Mouse (Mus musculus) brown adipose tissue, adult 24 weeks (tissue): ENCODE measurements around the gene Dtwd1. TPM values are rescaled to one million over a fixed set of nuclear protein-coding genes. Genes with fewer than 3 reads are reported as not detected.
"Not testable (repeated sequence)": the region's sequence is repeated elsewhere in the genome, so short reads cannot be mapped to it uniquely, and the experiment has no call there.

Experiments used
- H3K27ac ChIP-seq: fragments of 200-500 bp; replicated peaks from 2 replicates; pipeline ENCODE4 v1.5.1; 2012; ENCODE audit warnings: low read depth, mild to moderate bottlenecking, low read length
- H3K4me1 ChIP-seq: fragments of 200-500 bp; 2 replicates; pipeline ENCODE4 v1.6.1; 2012; ENCODE audit warnings: low read length, mixed read lengths; ENCODE audit not compliant: control insufficient read depth, insufficient read depth, insufficient read length
- H3K4me3 ChIP-seq: fragments of 200-500 bp; 2 replicates; pipeline ENCODE4 v1.5.1; 2012; ENCODE audit warnings: low read depth, mild to moderate bottlenecking, low read length, moderate library complexity; ENCODE audit not compliant: insufficient read depth
- polyA plus RNA-seq: library from polyadenylated mRNA; stranded (reverse); fragments of >200 nt; gene quantifications from 2 replicates; pipeline ENCODE4 v1.2.4, GENCODE M21; 2012; ENCODE audit not compliant: missing spikeins, insufficient read depth, insufficient read length

Gene Dtwd1
- polyA plus RNA-seq = 7.0 and 9.9 TPM in 2 replicates

DNA sequence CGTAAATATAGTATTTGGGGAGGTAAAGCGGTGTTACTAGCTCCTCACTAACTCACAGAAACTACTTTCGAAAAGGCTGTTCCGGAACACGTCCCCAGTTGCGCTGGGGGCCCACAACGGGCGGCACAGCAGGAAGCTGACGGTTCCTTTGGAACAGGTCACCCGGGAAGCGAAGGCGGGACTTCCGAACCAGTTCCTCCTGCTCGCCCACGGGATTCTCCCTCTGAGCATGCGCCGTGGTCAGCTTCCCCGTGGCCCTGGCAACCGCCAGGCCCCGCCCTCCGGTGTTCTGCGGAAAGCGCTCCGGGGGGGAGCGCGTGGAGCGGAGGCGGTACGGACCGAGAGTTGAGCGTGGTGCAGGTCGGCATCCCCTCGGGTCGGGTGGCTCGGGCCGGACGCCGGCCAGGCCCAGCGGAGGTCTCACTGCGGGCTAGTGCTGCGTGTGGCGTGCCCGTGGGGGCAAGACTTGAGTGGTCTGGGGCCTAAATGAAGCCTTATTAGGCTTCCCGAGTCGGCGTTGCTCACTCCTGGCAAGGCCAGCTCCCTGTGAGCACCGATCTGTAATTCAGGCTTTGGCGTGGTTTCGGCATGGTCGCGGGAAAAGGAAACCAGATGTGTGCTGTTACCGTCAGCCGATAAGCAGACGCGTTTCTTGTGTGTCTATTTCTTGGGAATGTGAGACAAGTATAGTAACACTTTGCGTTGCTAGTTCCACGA is at the start of gene Dtwd1, which contains the start of gene Fam227b:
Gene Dtwd1, plus strand, starts transcription at position 287 of the 717 bp plus-strand sequence.
Gene Fam227b, minus strand, starts transcription at position 150 of the 717 bp plus-strand sequence.
- H3K27ac ChIP-seq = peak within 1 kb of the TSS; percentile 79
- peak within 1 kb of the TSS; percentile 86 for H3K4me3 ChIP-seq
- peaks cover 2% of the 10 kb centered on the region for H3K4me1 ChIP-seq

DNA sequence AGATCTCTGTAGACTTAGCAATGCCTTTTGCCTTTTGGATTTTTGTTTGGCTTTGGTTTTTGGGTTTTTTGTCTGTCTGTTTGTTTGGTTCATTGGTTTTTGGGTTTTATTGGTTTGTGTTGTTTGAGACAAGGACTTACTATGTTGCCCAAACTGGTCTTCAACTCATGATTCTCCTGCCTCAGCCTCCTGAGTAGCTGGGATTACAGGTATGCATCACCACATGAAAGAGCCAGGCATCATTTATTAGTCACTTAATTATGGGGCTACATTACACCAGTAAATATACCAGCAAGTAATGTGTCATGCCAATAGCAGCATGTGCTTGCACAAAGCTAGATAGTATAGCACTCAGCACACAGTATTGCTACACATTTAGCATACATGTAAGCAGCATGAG is 4.2 kb upstream of the Dtwd1 start:
- H3K27ac ChIP-seq = no peak overlapping the region

DNA sequence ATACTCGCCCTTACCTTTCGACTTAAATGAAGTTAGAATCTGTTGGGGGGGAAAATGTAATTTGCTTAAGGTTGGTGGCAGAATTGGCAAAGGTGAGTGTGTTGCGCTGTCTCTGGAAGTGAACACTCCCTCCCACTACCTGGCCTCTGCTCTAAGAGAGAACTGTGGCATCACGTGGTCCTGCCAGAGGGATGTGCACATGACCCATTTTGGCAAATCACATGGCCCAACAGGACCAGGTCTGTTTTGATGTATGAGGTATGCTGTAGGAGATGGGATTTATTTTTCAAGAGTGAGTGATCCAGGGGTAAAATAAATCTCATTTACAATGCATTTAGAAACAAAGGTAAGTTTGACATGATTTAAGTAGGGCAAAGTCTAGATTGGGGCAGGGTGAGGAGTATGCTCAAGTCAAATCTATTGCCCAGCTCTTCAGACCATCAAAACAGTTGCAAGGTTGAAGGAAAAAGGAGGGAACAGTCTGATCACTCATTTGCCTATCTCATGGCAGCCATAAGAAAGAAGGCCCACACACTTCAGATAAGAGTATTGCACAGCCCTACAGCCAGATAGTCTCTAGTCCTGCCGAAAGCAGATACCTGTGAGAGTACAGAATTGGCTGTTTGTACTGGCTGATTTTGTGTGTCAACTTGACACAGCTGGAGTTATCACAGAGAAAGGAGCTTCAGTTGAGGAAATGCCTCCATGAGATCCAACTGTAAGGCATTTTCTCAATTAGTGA is 13.5 kb downstream of the Dtwd1 start:
- no peak overlapping the region for H3K4me3 ChIP-seq
- H3K27ac ChIP-seq = no peak overlapping the region

More for the DNA sequence above, 4.2 kb upstream of the Dtwd1 start:
- H3K4me1 ChIP-seq = no peaks in the 10 kb centered on the region; the same call in 1 of the 2 replicates
- no peak overlapping the region for H3K4me3 ChIP-seq

DNA sequence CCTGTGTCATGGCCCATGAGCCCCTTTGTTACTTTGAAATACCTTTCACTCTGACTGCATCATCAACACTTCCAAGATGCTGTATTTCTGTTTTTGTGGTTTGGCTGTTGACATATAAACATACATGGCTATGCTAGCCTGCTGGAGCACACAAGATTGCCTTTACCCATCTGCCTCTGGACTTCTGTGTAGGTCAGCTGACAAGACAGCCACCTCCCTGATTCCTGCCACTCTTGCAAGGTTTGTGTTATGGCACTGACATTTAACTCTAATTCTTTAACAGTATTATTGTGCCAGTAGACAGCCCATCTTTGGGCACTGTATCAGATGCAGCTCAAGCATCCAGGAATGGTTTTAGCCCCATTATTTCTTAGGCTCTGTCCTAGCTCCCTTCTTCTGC is 14.4 kb downstream of the Dtwd1 start:
- Histone ChIP-seq H3K4me1 (no peaks in the 10 kb centered on the region), H3K27ac (no peak overlapping the region), H3K4me3 (no peak overlapping the region)

More for the DNA sequence above, 13.5 kb downstream of the Dtwd1 start:
- H3K4me1 ChIP-seq = no peaks in the 10 kb centered on the region

DNA sequence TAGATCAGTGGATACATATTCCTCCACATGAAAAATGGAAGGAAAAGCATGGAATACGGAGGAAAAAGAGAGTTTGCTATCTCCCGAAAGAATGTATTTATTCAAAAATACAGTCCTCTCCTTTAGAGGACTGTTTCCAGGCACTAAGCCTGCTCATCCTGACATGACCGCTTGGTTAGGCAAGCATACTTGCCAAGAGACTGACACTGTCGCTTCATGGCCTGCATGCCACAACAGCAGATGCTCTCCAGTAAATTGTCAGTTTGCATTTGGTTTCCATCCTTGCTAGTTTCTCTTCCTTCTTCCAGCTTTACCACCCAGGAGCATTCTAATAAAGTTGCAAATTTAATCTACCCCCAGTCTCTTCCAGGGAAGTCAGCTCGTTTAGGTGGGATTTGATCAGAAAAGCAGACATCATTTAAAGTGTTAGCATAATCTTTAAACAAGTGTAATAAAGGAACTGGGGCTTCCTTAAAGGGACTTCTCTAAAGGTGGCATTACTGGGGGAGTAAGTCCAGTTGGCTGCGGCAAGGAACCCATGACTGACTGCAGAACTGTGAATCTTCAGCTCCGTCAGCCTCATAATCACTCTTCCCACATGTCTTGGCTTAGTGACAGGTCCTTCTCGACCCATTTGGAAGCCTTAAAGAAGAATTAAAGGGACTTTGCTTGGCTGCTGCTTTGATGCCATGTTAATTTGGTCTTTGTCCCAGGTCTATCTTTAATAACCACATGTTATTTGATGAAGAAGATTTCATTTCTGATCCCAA is 15.1 kb downstream of the Dtwd1 start:
- Histone ChIP-seq H3K27ac (no peak overlapping the region), H3K4me1 (no peaks in the 10 kb centered on the region), H3K4me3 (no peak overlapping the region)

DNA sequence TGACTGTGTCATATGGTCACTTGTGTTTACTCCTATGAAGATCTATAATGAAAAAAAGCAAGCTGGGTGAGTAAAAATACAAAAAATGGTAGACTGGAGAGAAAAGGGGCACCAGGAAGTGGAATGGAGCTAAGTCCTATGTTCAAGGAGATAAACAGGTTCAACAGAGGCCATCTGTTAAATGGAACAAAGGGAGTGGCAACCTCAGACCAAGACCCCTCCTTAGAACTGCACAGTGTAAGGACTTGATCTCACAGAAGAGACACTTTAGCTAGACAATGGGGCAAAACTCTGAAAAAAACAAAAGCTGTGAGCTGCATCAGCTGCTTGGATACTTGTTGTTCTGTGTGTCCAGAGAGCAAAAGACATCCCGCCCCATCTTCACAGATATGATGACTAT is 19.5 kb downstream of the Dtwd1 start:
- Histone ChIP-seq H3K4me1 (no peaks in the 10 kb centered on the region), H3K27ac (no peak overlapping the region), H3K4me3 (no peak overlapping the region)

DNA sequence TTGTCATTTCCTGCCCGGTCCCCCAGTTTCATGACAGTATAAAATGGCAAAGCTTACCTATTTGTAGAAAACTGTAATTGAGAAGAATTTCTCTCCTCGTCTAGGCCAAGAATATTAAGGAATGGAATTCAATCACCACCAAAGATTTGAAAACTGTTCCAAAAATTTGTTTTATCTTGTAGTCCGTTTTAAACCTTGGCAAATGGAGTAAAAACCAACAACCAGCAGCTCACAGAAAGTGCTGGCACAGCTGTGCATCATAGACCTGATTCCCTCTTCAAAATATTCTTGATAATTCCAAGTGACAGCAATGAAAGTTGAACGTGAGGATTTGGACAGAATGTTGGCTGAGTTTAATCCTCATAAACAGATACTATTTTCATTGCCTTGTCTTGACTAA is 39.4 kb downstream of the Dtwd1 start:
- no peaks in the 10 kb centered on the region for H3K4me1 ChIP-seq
- H3K4me3 ChIP-seq = no peak overlapping the region
- H3K27ac ChIP-seq = no peak overlapping the region

DNA sequence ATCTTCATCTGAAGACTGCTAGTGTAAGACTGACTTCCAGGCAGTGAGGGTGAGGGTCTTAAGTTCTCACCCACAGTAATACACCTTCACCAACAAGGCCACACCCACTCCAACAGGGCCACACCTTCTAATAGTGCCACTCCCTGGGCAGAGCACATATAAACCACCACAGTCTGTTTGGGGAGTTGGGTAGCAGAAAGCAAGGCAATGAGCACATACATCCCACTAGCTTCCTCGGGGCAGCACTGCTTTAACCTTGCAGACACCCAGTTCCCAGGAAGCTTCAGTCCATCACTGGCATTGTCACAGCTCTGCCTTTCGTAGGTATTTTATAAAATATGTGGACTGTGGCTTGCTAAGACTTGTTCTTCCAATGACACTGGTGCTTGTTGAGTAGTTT is 40.2 kb downstream of the Dtwd1 start:
- Histone ChIP-seq H3K4me1 (no peaks in the 10 kb centered on the region), H3K27ac (no peak overlapping the region), H3K4me3 (no peak overlapping the region)

DNA sequence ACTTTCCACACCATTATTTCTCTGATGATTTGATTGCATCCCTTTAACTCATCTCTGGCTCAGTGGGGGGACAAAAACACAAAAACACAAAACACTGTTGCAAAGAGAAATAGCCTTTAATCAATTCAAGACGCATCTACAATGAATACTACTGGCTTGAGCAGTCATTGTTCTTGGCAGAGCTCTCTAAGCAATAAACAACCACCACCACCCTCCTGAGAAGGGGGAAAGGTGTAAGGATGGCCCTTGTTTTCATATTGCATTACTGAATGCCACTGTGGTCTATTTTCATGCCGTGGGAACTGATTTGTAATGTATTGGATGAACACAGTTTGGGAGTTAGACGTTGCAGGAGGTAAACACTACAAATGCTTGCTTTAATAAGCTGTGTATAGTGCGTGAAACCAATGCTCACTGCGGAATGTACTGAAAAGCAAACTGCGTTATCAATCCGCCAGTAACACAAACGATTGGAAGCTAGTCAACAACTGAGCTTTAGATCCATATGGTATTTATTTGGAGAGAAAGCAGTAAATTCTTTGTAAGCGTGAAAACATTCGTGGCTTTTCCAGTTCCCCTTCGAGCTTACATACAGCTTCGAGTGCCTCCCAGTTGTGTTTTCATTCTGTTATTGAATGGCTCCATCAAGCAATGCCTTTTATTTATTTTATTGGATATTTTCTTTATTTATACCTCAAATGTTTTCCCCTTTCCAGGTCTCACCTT is 43.9 kb downstream of the Dtwd1 start:
- H3K4me3 ChIP-seq = no peak overlapping the region
- no peak overlapping the region for H3K27ac ChIP-seq
- H3K4me1 ChIP-seq = no peaks in the 10 kb centered on the region

DNA sequence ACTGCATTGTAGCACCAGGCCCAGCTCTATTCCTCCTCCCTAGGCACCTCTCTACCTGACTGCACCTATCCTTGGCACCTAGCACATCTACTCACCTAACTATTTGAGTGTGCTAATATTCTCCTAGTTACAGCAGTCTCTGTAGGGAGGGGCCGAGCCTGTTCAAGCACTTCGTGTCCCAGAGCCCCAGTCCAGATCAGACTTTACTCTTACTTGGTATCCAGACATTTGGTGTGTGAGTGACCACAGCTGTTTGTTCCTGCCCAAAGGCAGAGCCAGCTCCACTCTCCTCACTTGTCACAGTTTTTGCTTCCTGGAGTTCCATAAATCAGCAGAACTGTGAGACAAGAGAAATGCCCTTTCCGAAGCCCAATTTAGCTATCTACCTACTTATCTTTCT is 47.0 kb downstream of the Dtwd1 start:
- H3K4me3 ChIP-seq = no peak overlapping the region
- H3K4me1 ChIP-seq = no peaks in the 10 kb centered on the region
- no peak overlapping the region for H3K27ac ChIP-seq

DNA sequence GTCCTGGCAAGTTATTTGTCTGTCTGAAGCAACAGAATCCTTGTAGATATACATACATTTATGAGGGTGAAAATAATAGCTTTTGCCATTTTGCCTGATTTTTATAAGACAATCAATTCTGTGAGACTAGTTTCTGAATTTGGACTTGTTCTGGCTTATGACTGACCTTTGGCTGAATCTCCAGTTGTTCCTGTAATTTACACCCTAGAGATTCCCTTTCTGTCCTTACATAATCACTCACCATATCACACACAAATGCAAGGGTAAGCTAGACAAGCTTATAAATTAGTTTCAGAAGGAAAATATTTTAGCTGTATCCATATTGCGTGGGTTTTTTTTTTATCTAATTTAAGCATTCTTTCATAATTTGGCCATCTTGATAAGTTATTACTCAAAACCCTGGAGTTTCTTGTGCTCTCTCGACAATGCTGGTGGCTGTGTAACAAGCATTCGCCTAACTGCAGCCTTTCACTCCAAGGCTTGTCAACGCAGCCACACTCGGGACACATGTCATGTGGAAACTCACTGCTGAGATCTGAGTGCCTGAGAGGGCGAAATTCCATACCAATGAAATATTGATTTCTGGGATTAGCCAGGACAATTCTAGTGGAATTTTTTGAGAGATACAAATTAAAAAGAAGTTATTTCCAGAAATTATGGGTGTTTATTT is 59.2 kb downstream of the Dtwd1 start:
- Histone ChIP-seq H3K4me1 (0 out of 2 replicates have a peak, but pooled peaks cover 2% of the 10 kb centered on the region), H3K27ac (peak overlapping the region; percentile 60; the same call in 1 of the 2 replicates), H3K4me3 (no peak overlapping the region)

DNA sequence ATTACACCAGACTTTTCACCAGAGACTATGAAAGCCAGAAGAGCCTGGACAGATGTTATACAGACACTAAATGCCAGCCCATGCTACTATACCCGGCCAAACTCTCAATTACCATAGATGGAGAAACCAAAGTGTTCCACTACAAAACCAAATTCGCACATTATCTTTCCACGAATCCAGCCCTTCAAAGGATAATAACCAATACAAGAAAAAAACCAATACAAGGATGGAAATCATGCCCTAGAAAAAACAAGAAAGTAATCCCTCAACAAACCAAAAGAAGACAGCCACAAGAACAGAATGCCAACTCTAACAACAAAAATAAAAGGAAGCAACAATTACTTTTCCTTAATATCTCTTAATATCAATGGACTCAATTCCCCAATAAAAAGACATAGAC is 62.9 kb downstream of the Dtwd1 start, which contains the start of gene Gm17555:
Gene Gm17555, plus strand, starts transcription at position 301 of the 400 bp plus-strand sequence.
- H3K27ac ChIP-seq, H3K4me1 ChIP-seq, H3K4me3 ChIP-seq: not testable (repeated sequence)
